Comparison of ENCODE assay signal across 9 mouse cellular contexts in the genomic region with DNA sequence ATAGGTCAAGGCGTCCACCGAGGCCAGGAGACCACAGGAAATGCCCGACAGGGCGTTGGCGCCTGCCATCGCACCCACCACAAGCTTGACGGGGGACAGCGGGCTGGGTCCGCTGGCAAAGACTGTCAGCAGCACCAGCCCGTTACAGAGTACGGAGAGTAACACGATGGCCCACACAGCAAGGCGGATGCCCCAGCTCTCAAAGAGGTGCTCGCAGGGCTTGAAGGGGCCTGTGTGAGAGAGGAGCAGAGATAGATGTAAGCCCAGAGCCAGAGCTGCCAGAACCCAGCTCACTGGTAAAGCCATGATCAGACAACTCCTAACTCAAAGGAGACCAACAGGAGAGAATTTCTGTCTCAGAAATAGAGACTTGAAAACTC. TPM values are rescaled to one million over a fixed set of nuclear protein-coding genes. Genes with fewer than 3 reads are reported as not detected.
DNase-seq lines count a peak whose midpoint lies in the region; ATAC-seq and TF ChIP-seq lines count a peak whose summit lies in the region.
"Had no signal": no experiment of that assay in that cellular context is flagged by ENCODE, and none has a peak within 500 bp of the region (broad histone marks: within the 10 kb centered on the region; RNA-seq: fewer than 3 reads in every experiment).

No protein-coding gene starts in this region.

- H3K4me1 ChIP-seq in heart, embryonic 14.5 days (ENCODE audit: control insufficient read depth in 2 of 2, insufficient read depth in 2 of 2, low read length in 2 of 2), result peaks cover 8 to 13% of the 10 kb centered on the region in 2 experiments; a peak in 3 of 4 replicates
- peaks cover 0 to 4% of the 10 kb centered on the region in 2 experiments; a peak in 1 of 4 replicates for H3K4me1 ChIP-seq in ES-E14 (ENCODE audit: control insufficient read depth in 2 of 2, insufficient read depth in 2 of 2, low read length in 2 of 2, poor library complexity in 1 of 2)
- H3K4me1 ChIP-seq in hindbrain, embryonic 11.5 days (replicated peaks; ENCODE audit: control insufficient read depth, insufficient read depth, low read length), result no peaks in the 10 kb centered on the region
- H3K4me1 ChIP-seq in midbrain, embryonic 10.5 days, result peaks cover 10% of the 10 kb centered on the region

- DNase-seq in heart, adult 11 months, result no peak
- no peak for DNase-seq in ES-E14 (ENCODE audit: low read depth, low spot score)
- DNase-seq in hindbrain, embryonic 11.5 days (ENCODE audit: low spot score), result no peak
- DNase-seq in midbrain, embryonic 10.5 days (ENCODE audit: low spot score), result no peak
- no peak for DNase-seq in left cerebral cortex, adult 11 months (ENCODE audit: low spot score)

- ATAC-seq in heart, embryonic 14.5 days (ENCODE audit: insufficient number of reproducible peaks, insufficient read depth, low FRiP score, low read depth), result no peak
- ATAC-seq in hindbrain, embryonic 11.5 days (ENCODE audit: low FRiP score), result no peak; the same call in 1 of the 2 replicates
- no peak for ATAC-seq in erythroblast, adult 5-6 weeks (replicated peaks; ENCODE audit: low FRiP score, poor library complexity, severe bottlenecking)
- ATAC-seq in erythroid progenitor cell, adult 5-6 weeks (replicated peaks; ENCODE audit: low FRiP score, poor library complexity, severe bottlenecking), result no peak

- peak overlapping the region; percentile 42 to 48 for H3K4me3 ChIP-seq in heart, embryonic 14.5 days (ENCODE audit: control insufficient read depth in 1 of 2, insufficient read depth in 1 of 2, low read depth in 1 of 2, low read length in 2 of 2)
- peak overlapping the region; percentile 55 to 56; a peak in 3 of 4 replicates for H3K4me3 ChIP-seq in ES-E14 (ENCODE audit: insufficient read depth in 1 of 2, low read depth in 1 of 2, low read length in 2 of 2, poor library complexity in 1 of 2, severe bottlenecking in 1 of 2)
- peak overlapping the region; percentile 24 for H3K4me3 ChIP-seq in hindbrain, embryonic 11.5 days (ENCODE audit: low read depth, low read length)
- H3K4me3 ChIP-seq in midbrain, embryonic 10.5 days, result peak overlapping the region; percentile 59

- 7% methylated on average over 14 of the region's 14 CpGs for WGBS in heart, embryonic 14.5 days
- 7% methylated on average over 14 of the region's 14 CpGs for WGBS in hindbrain, embryonic 11.5 days
- 13% methylated on average over 14 of the region's 14 CpGs for WGBS in midbrain, embryonic 10.5 days

- H3K9me3 ChIP-seq in heart, embryonic 14.5 days (ENCODE audit: control insufficient read depth, low read length), result no peaks in the 10 kb centered on the region
- H3K9me3 ChIP-seq in ES-E14 (ENCODE audit: control insufficient read depth, insufficient read depth, low read depth, low read length), result no peaks in the 10 kb centered on the region
- no peaks in the 10 kb centered on the region for H3K9me3 ChIP-seq in hindbrain, embryonic 11.5 days (ENCODE audit: control insufficient read depth, low read length)
- H3K9me3 ChIP-seq in midbrain, embryonic 10.5 days (replicated peaks), result no peaks in the 10 kb centered on the region
- H3K9me3 ChIP-seq: G1E had no signal

- peaks cover 18% of the 10 kb centered on the region for H3K27me3 ChIP-seq in heart, embryonic 14.5 days (ENCODE audit: control insufficient read depth, insufficient read depth, low read length)
- H3K27me3 ChIP-seq in hindbrain, embryonic 11.5 days (ENCODE audit: control insufficient read depth, insufficient read depth, low read length), result no peaks in the 10 kb centered on the region; the same call in 1 of the 2 replicates
- H3K27me3 ChIP-seq in midbrain, embryonic 10.5 days (ENCODE audit: low read depth, poor library complexity, severe bottlenecking), result peaks cover 64% of the 10 kb centered on the region

- H3K36me3 ChIP-seq in heart, embryonic 14.5 days (ENCODE audit: control insufficient read depth, insufficient read depth, low read length), result no peaks in the 10 kb centered on the region
- H3K36me3 ChIP-seq in ES-E14 (ENCODE audit: control insufficient read depth, insufficient read depth, low read length, poor library complexity, severe bottlenecking), result no peaks in the 10 kb centered on the region
- H3K36me3 ChIP-seq in hindbrain, embryonic 11.5 days (ENCODE audit: control insufficient read depth, insufficient read depth, low read length), result no peaks in the 10 kb centered on the region
- no peaks in the 10 kb centered on the region for H3K36me3 ChIP-seq in midbrain, embryonic 10.5 days
- H3K36me3 ChIP-seq: G1E had no signal

- peak overlapping the region; percentile 82 for H3K4me2 ChIP-seq in heart, embryonic 14.5 days (ENCODE audit: low read length)
- H3K4me2 ChIP-seq in hindbrain, embryonic 11.5 days (replicated peaks; ENCODE audit: low read depth, low read length), result peak overlapping the region; percentile 69

- H3K9ac ChIP-seq in heart, embryonic 14.5 days (ENCODE audit: low read length), result peak overlapping the region; percentile 62
- H3K9ac ChIP-seq in ES-E14 (ENCODE audit: insufficient read depth, low read depth, low read length, poor library complexity, severe bottlenecking), result 0 out of 2 replicates have a peak overlapping the region, but pooled peaks have one; percentile 5
- H3K9ac ChIP-seq in hindbrain, embryonic 11.5 days (ENCODE audit: low read depth, low read length), result peak overlapping the region; percentile 59

- in situ Hi-C loops in ES-E14 (cut with MboI; ENCODE audit: low sequenced_read_pairs in 2 of 2, unreplicated experiment in 2 of 2), result no loop called here

- H3K27ac ChIP-seq in heart, embryonic 14.5 days (replicated peaks in 1 of 2; ENCODE audit: control insufficient read depth in 1 of 2, insufficient read depth in 1 of 2, low read depth in 2 of 2, low read length in 2 of 2), result no peak overlapping the region
- H3K27ac ChIP-seq in ES-E14 (ENCODE audit: insufficient read depth, low read depth, low read length, poor library complexity, severe bottlenecking), result no peak overlapping the region
- no peak overlapping the region for H3K27ac ChIP-seq in hindbrain, embryonic 11.5 days (ENCODE audit: low read depth, low read length)
- peak overlapping the region; percentile 80 for H3K27ac ChIP-seq in midbrain, embryonic 10.5 days (replicated peaks)

TF ChIP-seq in ES-E14, 5 proteins besides CTCF, POLR2A, EP300 and RAD21:
- TF ChIP-seq MAFK (IDR thresholded peaks at IDR 0.05; ENCODE audit: insufficient read depth, low read depth, low read length), result no peak
- TF ChIP-seq CHD2 (IDR thresholded peaks at IDR 0.05; ENCODE audit: low read depth, low read length), result no peak
- no peak for TF ChIP-seq ZNF384 (IDR thresholded peaks at IDR 0.05; ENCODE audit: low read depth, low read length)
- TF ChIP-seq HCFC1 (IDR thresholded peaks at IDR 0.05; ENCODE audit: borderline replicate concordance, insufficient read depth, low read length), result no peak
- TF ChIP-seq ZC3H11A (IDR thresholded peaks at IDR 0.05; ENCODE audit: borderline replicate concordance, low read depth, low read length), result no peak

RNA-seq across cellular contexts. Expression of gene Ube2t, which starts 25.6 kb away (rescaled TPM):
- polyA plus RNA-seq in heart, embryonic 14.5 days (2014; fragmentation: Nextera tagmentation; extraction: Ambion mirVana), result 44.7 and 47.9 TPM in 2 replicates
- 24.2 and 29.7 TPM in 2 replicates for total RNA-seq in ES-E14 (2012; rRNA removed)
- polyA plus RNA-seq in hindbrain, embryonic 11.5 days (2014; fragmentation: Nextera tagmentation; extraction: Ambion mirVana), result 40.3 and 40.9 TPM in 2 replicates
- 54.2 and 61.5 TPM in 2 replicates for polyA plus RNA-seq in midbrain, embryonic 10.5 days (2016; fragmentation: Nextera tagmentation; extraction: Ambion mirVana)
- total RNA-seq in erythroblast, adult 5-6 weeks (2015; ENCODE audit: low replicate concordance), result 26.3 and 43.6 TPM in 2 replicates
- total RNA-seq in erythroblast, adult 5-6 weeks (2017; ENCODE audit: low replicate concordance), result 7.8 and 24.8 TPM in 2 replicates
- 190 and 216 TPM in 2 replicates for total RNA-seq in erythroid progenitor cell, adult 5-6 weeks (2015; ENCODE audit: low replicate concordance)
- total RNA-seq in erythroid progenitor cell, adult 5-6 weeks (2017; ENCODE audit: low replicate concordance), result 59.8 and 74.3 TPM in 2 replicates

RNA-seq across cellular contexts. Expression of gene Ppp1r12b, which starts 32.2 kb away (rescaled TPM):
- polyA plus RNA-seq in heart, embryonic 14.5 days (2014; fragmentation: Nextera tagmentation; extraction: Ambion mirVana), result 35.7 and 35.9 TPM in 2 replicates
- 5.4 and 7.4 TPM in 2 replicates for total RNA-seq in ES-E14 (2012; rRNA removed)
- 6.8 and 10.8 TPM in 2 replicates for polyA plus RNA-seq in hindbrain, embryonic 11.5 days (2014; fragmentation: Nextera tagmentation; extraction: Ambion mirVana)
- 5.7 and 6.8 TPM in 2 replicates for polyA plus RNA-seq in midbrain, embryonic 10.5 days (2016; fragmentation: Nextera tagmentation; extraction: Ambion mirVana)
- 0.63 and 1.5 TPM in 2 replicates for total RNA-seq in erythroblast, adult 5-6 weeks (2015; ENCODE audit: low replicate concordance)
- total RNA-seq in erythroblast, adult 5-6 weeks (2017; ENCODE audit: low replicate concordance), result 5.2 and 5.9 TPM in 2 replicates
- 8.0 and 9.0 TPM in 2 replicates for total RNA-seq in erythroid progenitor cell, adult 5-6 weeks (2015; ENCODE audit: low replicate concordance)
- total RNA-seq in erythroid progenitor cell, adult 5-6 weeks (2017; ENCODE audit: low replicate concordance), result 17.3 and 26.2 TPM in 2 replicates

Comparison
In these comparisons a context has a peak if more than half of its experiments do, and no peak if none do; other contexts are left out.
1. H3K9ac ChIP-seq: peak in every context shown above with its lines; median percentile 62 in heart, embryonic 14.5 days; 59 in hindbrain, embryonic 11.5 days; 5 in ES-E14.